Mouse (Mus musculus) stomach, postnatal 0 days (tissue): ENCODE measurements around the gene Itln1. TPM values are rescaled to one million over a fixed set of nuclear protein-coding genes. Genes with fewer than 3 reads are reported as not detected.
"Not testable (repeated sequence)": the region's sequence is repeated elsewhere in the genome, so short reads cannot be mapped to it uniquely, and the experiment has no call there.

Experiments
- ATAC-seq: fragments of 200-750 bp; cut with Nextera tagmentation; 2 replicates; pipeline ENCODE4 v1.8.0; 2017; ENCODE audit not compliant: low FRiP score, low TSS enrichment
- DNase-seq: peaks from one replicate; pipeline ENCODE4 v3.0.0-alpha.2; 2016; ENCODE audit warnings: low spot score
- H3K27ac ChIP-seq: fragments of 300-500 bp; sonication (generic); replicated peaks from 2 replicates; pipeline ENCODE4 v1.5.1; 2014; ENCODE audit warnings: mild to moderate bottlenecking, control low read depth
- H3K27me3 ChIP-seq: fragments of 300-500 bp; sonication (generic); 2 replicates; pipeline ENCODE4 v1.6.1; 2014; ENCODE audit warnings: low read length; ENCODE audit not compliant: control insufficient read depth, insufficient read depth
- H3K36me3 ChIP-seq: fragments of 300-500 bp; sonication (generic); 2 replicates; pipeline ENCODE4 v1.6.1; 2014; ENCODE audit warnings: low read length, mixed read lengths; ENCODE audit not compliant: control insufficient read depth, insufficient read depth
- H3K4me1 ChIP-seq: fragments of 300-500 bp; sonication (generic); replicated peaks from 2 replicates; pipeline ENCODE4 v1.6.1; 2014; ENCODE audit warnings: antibody characterized with exemption; ENCODE audit not compliant: control insufficient read depth, insufficient read depth
- H3K4me2 ChIP-seq: fragments of 300-500 bp; sonication (generic); replicated peaks from 2 replicates; pipeline ENCODE4 v1.6.1; 2014; ENCODE audit warnings: low read depth, mild to moderate bottlenecking, control low read depth, moderate library complexity
- H3K4me3 ChIP-seq: fragments of 300-500 bp; sonication (generic); 2 replicates; pipeline ENCODE4 v1.5.1; 2014; ENCODE audit warnings: low read depth, low read length, control low read depth
- H3K9ac ChIP-seq: fragments of 300-500 bp; sonication (generic); 2 replicates; pipeline ENCODE4 v1.6.1; 2014; ENCODE audit warnings: mild to moderate bottlenecking, low read length, control low read depth, mixed read lengths
- H3K9me3 ChIP-seq: fragments of 300-500 bp; sonication (generic); 2 replicates; pipeline ENCODE4 v1.6.1; 2016; ENCODE audit warnings: low read length; ENCODE audit not compliant: control insufficient read depth
- CTCF ChIP-seq: IDR thresholded peaks from 2 replicates; pipeline ENCODE4 v1.5.1; 2016; ENCODE audit warnings: antibody characterized with exemption, low read depth, mild to moderate bottlenecking, moderate library complexity
- EP300 ChIP-seq: optimal IDR thresholded peaks from 2 replicates; pipeline ENCODE3; 2016; ENCODE audit warnings: antibody characterized with exemption
- WGBS: fragments of 180-500 bp; shearing (Covaris S2); extraction: QIAGEN DNeasy Blood & Tissue Kit; methylation state at CpG from one replicate; pipeline ENCODE4 v1.1.7; 2014; 5-methylcytosine and 5-hydroxymethylcytosine counted together
- polyA plus RNA-seq: library from polyadenylated mRNA; unstranded; fragments of >200 nt; fragmentation: Nextera tagmentation; extraction: Ambion mirVana; gene quantifications from 2 replicates; pipeline ENCODE4 v1.2.1, GENCODE M21; 2015

Itln1 gene
- polyA plus RNA-seq, 1 experiment from 2014 or later, result 0.33 TPM

DNA sequence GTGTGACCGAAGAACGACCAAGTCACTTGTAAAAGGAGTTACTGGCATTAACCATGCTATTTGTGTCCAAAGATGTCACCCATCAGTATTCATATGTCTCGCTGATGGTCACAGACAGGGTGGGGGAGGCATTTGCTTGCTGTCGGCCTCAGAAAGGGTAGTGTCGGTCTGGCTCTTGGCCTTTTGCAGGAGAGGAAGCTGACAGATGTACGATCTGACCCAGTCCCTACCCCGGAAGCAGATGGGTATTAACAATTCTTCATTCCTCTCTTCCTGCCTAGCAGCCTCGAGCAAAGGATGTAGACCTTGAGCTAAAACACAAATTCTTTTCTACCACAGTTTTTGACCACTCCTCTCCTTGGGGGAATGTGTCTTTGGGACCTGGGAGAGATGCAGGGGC lies 58.0 kb downstream of the Itln1 start:
- DNase-seq, result no peak
- Histone ChIP-seq H3K27ac (peak overlapping the region; percentile 89), H3K4me1 (no peaks in the 10 kb centered on the region), H3K36me3 (no peaks in the 10 kb centered on the region), H3K9me3 (no peaks in the 10 kb centered on the region), H3K4me3 (no peak overlapping the region), H3K27me3 (no peaks in the 10 kb centered on the region), H3K4me2 (no peak overlapping the region), H3K9ac (no peak overlapping the region)
- TF ChIP-seq CTCF (no peak), EP300 (no peak)
- WGBS, result 61% methylated on average over 8 of the region's 8 CpGs
- no peak for ATAC-seq

DNA sequence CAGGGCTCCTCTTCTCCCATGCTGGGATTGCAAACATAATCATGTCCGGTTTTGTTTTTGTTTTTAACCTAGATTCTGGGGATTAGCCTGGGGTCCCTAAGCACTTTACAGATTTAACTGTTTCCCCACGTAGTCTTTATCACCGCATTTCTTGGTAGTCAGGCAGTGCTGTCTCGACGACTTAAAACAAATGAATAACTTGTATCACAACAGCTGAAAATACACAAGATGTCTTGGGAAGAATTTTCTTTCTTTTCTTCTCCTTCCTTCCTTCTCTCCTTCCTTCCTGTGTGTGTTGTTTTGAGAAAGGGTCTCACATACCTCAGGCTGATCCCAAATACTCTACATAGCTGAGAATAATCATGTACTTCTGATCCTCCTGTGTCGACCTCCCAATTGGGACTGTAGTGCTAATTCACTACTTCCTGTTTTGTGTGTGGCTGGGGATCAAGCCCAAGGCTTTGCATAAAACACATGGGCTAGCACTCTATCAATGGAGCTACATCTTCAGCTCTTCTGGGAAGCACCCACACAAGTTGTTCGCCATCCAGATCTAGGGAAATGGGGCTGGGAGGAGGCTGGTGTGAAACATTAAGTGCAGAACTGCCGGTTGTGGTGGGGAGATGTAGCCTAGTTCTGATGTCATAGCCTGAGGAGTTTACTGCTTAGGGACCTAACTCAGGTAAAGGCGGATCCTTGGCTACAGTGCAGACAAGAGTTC lies 61.0 kb downstream of the Itln1 start:
- DNase-seq (no peak), ATAC-seq (no peak)
- no peak overlapping the region for H3K9ac ChIP-seq
- no peaks in the 10 kb centered on the region for H3K4me1 ChIP-seq
- H3K4me2 ChIP-seq, result no peak overlapping the region
- H3K27me3 ChIP-seq, result no peaks in the 10 kb centered on the region
- WGBS, result 62% methylated on average over 9 of the region's 9 CpGs
- no peak overlapping the region for H3K27ac ChIP-seq
- H3K4me3 ChIP-seq, result no peak overlapping the region
- H3K9me3 ChIP-seq, result no peaks in the 10 kb centered on the region
- no peak for TF ChIP-seq EP300
- H3K36me3 ChIP-seq, result no peaks in the 10 kb centered on the region

DNA sequence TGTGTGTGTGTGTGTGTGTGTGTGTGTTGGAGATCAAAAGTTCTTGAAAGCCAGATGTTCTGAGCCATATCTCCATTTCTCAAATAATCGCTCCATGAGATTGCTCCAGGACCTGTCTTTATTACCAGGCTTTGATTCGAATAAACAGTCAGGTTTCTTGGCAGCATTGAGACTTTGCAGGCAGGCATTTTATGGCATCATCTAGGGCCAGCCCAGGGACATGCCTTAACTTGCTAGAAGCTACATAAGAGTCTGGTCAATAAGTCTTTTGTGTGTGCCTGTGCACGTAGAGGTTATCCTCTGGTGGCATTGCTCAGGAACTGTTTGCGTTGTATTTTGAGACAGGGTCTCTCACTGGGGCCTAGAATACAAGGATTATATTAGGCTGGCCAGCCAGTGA lies 61.6 kb downstream of the Itln1 start:
- 61% methylated on average over 4 of the region's 4 CpGs for WGBS
- no peak for TF ChIP-seq CTCF
- TF ChIP-seq EP300, result no peak
- Histone ChIP-seq H3K4me3 (no peak overlapping the region), H3K4me2 (no peak overlapping the region), H3K9ac (no peak overlapping the region), H3K36me3 (no peaks in the 10 kb centered on the region), H3K4me1 (no peaks in the 10 kb centered on the region), H3K9me3 (no peaks in the 10 kb centered on the region), H3K27me3 (no peaks in the 10 kb centered on the region), H3K27ac (no peak overlapping the region)
- no peak for DNase-seq
- ATAC-seq, result no peak

DNA sequence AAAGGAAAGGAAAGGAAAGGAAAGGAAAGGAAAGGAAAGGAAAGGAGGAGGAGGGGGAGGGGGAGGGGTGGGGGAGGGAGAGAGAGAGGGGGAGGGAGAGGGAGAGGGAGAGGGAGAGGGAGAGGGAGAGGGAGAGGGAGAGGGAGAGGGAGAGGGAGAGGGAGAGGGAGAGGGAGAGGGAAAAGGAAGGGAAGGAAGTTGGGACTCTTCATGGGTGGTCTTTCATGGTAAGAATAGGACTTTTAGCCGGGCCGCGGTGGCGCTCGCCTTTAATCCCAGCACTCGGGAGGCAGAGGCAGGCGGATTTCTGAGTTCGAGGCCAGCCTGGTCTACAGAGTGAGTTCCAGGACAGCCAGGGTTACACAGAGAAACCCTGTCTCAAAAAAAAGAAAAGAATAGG lies 63.2 kb downstream of the Itln1 start:
- H3K4me3 ChIP-seq, H3K9ac ChIP-seq, H3K27me3 ChIP-seq, H3K4me1 ChIP-seq, ATAC-seq, H3K4me2 ChIP-seq, DNase-seq, H3K27ac ChIP-seq, H3K36me3 ChIP-seq, H3K9me3 ChIP-seq: not testable (repeated sequence)
- 83% methylated on average over 6 of the region's 8 CpGs for WGBS

DNA sequence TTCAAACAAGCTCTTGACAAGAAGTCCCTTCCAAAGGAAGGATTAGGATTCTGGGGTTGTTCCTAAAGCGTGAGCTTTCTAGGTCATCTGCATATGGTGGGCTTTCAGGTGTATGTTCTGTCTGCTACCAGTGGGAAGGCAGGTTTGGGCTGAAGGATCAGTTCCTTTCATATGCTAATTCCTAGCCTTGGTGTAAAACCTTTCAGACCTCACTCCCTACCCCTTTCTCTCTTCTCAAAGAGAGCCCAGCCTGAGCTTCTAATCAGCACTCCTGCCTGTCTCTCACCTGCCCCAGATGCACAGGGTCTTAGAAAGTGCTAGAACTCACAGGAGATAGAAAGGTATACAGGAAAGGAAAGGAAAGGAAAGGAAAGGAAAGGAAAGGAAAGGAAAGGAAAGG lies 63.6 kb downstream of the Itln1 start:
- Histone ChIP-seq H3K9me3 (no peaks in the 10 kb centered on the region), H3K4me2 (no peak overlapping the region), H3K4me1 (no peaks in the 10 kb centered on the region), H3K9ac (no peak overlapping the region), H3K27me3 (no peaks in the 10 kb centered on the region), H3K27ac (peak overlapping the region; percentile 37), H3K36me3 (no peaks in the 10 kb centered on the region), H3K4me3 (no peak overlapping the region)
- TF ChIP-seq CTCF, result no peak
- TF ChIP-seq EP300, result no peak
- 75% methylated on average over 1 of the region's 1 CpGs for WGBS
- no peak for DNase-seq
- no peak for ATAC-seq

DNA sequence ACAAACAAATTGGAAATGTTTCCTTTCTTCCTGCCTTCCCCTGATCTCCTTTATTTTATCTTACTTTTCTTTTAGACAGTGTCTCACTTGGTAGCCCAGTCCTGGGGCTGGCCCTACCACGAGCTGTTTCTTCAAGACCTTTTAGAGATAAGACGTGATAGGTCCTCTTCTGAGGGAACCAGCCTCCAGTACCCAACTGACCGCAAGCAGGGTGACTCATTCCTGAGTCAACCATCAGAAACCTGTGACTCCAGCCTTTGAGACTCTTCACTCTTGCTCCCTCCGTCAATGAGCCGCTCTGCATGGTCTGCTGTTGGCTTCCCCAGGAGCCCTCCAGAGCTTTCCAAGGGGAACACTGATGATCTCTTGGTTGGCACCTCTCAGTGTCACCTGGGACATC lies 64.2 kb downstream of the Itln1 start:
- 61% methylated on average over 5 of the region's 5 CpGs for WGBS
- no peak for TF ChIP-seq CTCF
- TF ChIP-seq EP300, result no peak
- Histone ChIP-seq H3K4me1 (no peaks in the 10 kb centered on the region), H3K36me3 (no peaks in the 10 kb centered on the region), H3K27ac (peak overlapping the region; percentile 37), H3K27me3 (no peaks in the 10 kb centered on the region), H3K4me3 (no peak overlapping the region), H3K4me2 (no peak overlapping the region), H3K9ac (no peak overlapping the region), H3K9me3 (no peaks in the 10 kb centered on the region)
- DNase-seq (peak; percentile 61), ATAC-seq (peak; percentile 85)
